Mouse (Mus musculus): ENCODE measurements at regions not wholly inside any gene's neighbourhood (a gene's known extent, or its start where the extent isn't known, plus 50 kb on each side); places are given as distances from the start of the nearest gene placed in this dataset.

- no peak overlapping the region for H3K9ac ChIP-seq (ENCODE audit: low read depth, poor library complexity, severe bottlenecking)
- TF ChIP-seq CTCF (IDR thresholded peaks at IDR 0.05; ENCODE audit: low read depth, low read length) (no peak), POLR2A (IDR thresholded peaks at IDR 0.05; ENCODE audit: insufficient read depth, low read length) (no peak), EP300 (IDR thresholded peaks at IDR 0.05; ENCODE audit: insufficient read depth, low read depth, low read length) (no peak)
- peaks cover 14% of the 10 kb centered on the region for H3K9me3 ChIP-seq (replicated peaks; ENCODE audit: control insufficient read depth, insufficient read depth, low read length, poor library complexity, severe bottlenecking)
- H3K27me3 ChIP-seq (ENCODE audit: control insufficient read depth, insufficient read depth, low read length, poor library complexity, severe bottlenecking), result no peaks in the 10 kb centered on the region
- no peaks in the 10 kb centered on the region for H3K36me3 ChIP-seq (ENCODE audit: control insufficient read depth, insufficient read depth, low read length, poor library complexity, severe bottlenecking)
- no peaks in the 10 kb centered on the region for H3K4me1 ChIP-seq (ENCODE audit: control insufficient read depth, insufficient read depth, low read length)
- H3K4me3 ChIP-seq (ENCODE audit: low read depth, low read length), result no peak overlapping the region
- H3K27ac ChIP-seq (ENCODE audit: insufficient read depth, low read length), result no peak overlapping the region
These were observed 137.9 kb upstream of the Tenm3 start for GRCm38 (mm10) chr8:48981667-48982066.

- Histone ChIP-seq H3K27me3 (ENCODE audit: control insufficient read depth, insufficient read depth, low read length, poor library complexity, severe bottlenecking) (peaks cover 2% of the 10 kb centered on the region), H3K9me3 (replicated peaks; ENCODE audit: control insufficient read depth, insufficient read depth, low read length, poor library complexity, severe bottlenecking) (peaks cover 14% of the 10 kb centered on the region), H3K27ac (ENCODE audit: insufficient read depth, low read length) (no peak overlapping the region), H3K4me1 (ENCODE audit: control insufficient read depth, insufficient read depth, low read length) (no peaks in the 10 kb centered on the region), H3K36me3 (ENCODE audit: control insufficient read depth, insufficient read depth, low read length, poor library complexity, severe bottlenecking) (no peaks in the 10 kb centered on the region), H3K4me3 (ENCODE audit: low read depth, low read length) (no peak overlapping the region), H3K9ac (ENCODE audit: low read depth, poor library complexity, severe bottlenecking) (no peak overlapping the region)
- TF ChIP-seq CTCF (IDR thresholded peaks at IDR 0.05; ENCODE audit: low read depth, low read length), result no peak
- no peak for TF ChIP-seq EP300 (IDR thresholded peaks at IDR 0.05; ENCODE audit: insufficient read depth, low read depth, low read length)
- TF ChIP-seq POLR2A (IDR thresholded peaks at IDR 0.05; ENCODE audit: insufficient read depth, low read length), result no peak
These were observed 137.0 kb upstream of the Tenm3 start for GRCm38 (mm10) chr8:48980755-48981154.

- H3K4me3 ChIP-seq (ENCODE audit: low read depth, low read length), result no peak overlapping the region
- no peak overlapping the region for H3K27ac ChIP-seq (ENCODE audit: insufficient read depth, low read length)
- H3K36me3 ChIP-seq (ENCODE audit: control insufficient read depth, insufficient read depth, low read length, poor library complexity, severe bottlenecking), result no peaks in the 10 kb centered on the region
- no peaks in the 10 kb centered on the region for H3K4me1 ChIP-seq (ENCODE audit: control insufficient read depth, insufficient read depth, low read length)
- H3K9ac ChIP-seq (ENCODE audit: low read depth, poor library complexity, severe bottlenecking), result no peak overlapping the region
- H3K27me3 ChIP-seq (ENCODE audit: control insufficient read depth, insufficient read depth, low read length, poor library complexity, severe bottlenecking), result no peaks in the 10 kb centered on the region
- H3K9me3 ChIP-seq (replicated peaks; ENCODE audit: control insufficient read depth, insufficient read depth, low read length, poor library complexity, severe bottlenecking), result no peaks in the 10 kb centered on the region
- no peak for TF ChIP-seq CTCF (IDR thresholded peaks at IDR 0.05; ENCODE audit: low read depth, low read length)
- no peak for TF ChIP-seq POLR2A (IDR thresholded peaks at IDR 0.05; ENCODE audit: insufficient read depth, low read length)
- TF ChIP-seq EP300 (IDR thresholded peaks at IDR 0.05; ENCODE audit: insufficient read depth, low read depth, low read length), result no peak
These were observed 126.9 kb upstream of the Tenm3 start for GRCm38 (mm10) chr8:48970655-48971054.

GRCm38 (mm10) chr8:48964929-48965328 lies 121.2 kb upstream of the Tenm3 start:
- H3K9me3 ChIP-seq (replicated peaks; ENCODE audit: control insufficient read depth, insufficient read depth, low read length, poor library complexity, severe bottlenecking), result no peaks in the 10 kb centered on the region
- no peak overlapping the region for H3K4me3 ChIP-seq (ENCODE audit: low read depth, low read length)
- H3K4me1 ChIP-seq (ENCODE audit: control insufficient read depth, insufficient read depth, low read length), result no peaks in the 10 kb centered on the region
- no peak overlapping the region for H3K27ac ChIP-seq (ENCODE audit: insufficient read depth, low read length)
- no peak for TF ChIP-seq POLR2A (IDR thresholded peaks at IDR 0.05; ENCODE audit: insufficient read depth, low read length)
- no peak for TF ChIP-seq EP300 (IDR thresholded peaks at IDR 0.05; ENCODE audit: insufficient read depth, low read depth, low read length)
- TF ChIP-seq CTCF (IDR thresholded peaks at IDR 0.05; ENCODE audit: low read depth, low read length), result no peak
- no peak overlapping the region for H3K9ac ChIP-seq (ENCODE audit: low read depth, poor library complexity, severe bottlenecking)
- no peaks in the 10 kb centered on the region for H3K36me3 ChIP-seq (ENCODE audit: control insufficient read depth, insufficient read depth, low read length, poor library complexity, severe bottlenecking)
- no peaks in the 10 kb centered on the region; the same call in 1 of the 2 replicates for H3K27me3 ChIP-seq (ENCODE audit: control insufficient read depth, insufficient read depth, low read length, poor library complexity, severe bottlenecking)

- Histone ChIP-seq H3K9me3 (replicated peaks; ENCODE audit: control insufficient read depth, insufficient read depth, low read length, poor library complexity, severe bottlenecking) (no peaks in the 10 kb centered on the region), H3K9ac (ENCODE audit: low read depth, poor library complexity, severe bottlenecking) (no peak overlapping the region), H3K4me1 (ENCODE audit: control insufficient read depth, insufficient read depth, low read length) (no peaks in the 10 kb centered on the region), H3K27me3 (ENCODE audit: control insufficient read depth, insufficient read depth, low read length, poor library complexity, severe bottlenecking) (no peaks in the 10 kb centered on the region), H3K36me3 (ENCODE audit: control insufficient read depth, insufficient read depth, low read length, poor library complexity, severe bottlenecking) (no peaks in the 10 kb centered on the region), H3K27ac (ENCODE audit: insufficient read depth, low read length) (no peak overlapping the region), H3K4me3 (ENCODE audit: low read depth, low read length) (no peak overlapping the region)
- TF ChIP-seq EP300 (IDR thresholded peaks at IDR 0.05; ENCODE audit: insufficient read depth, low read depth, low read length) (no peak), POLR2A (IDR thresholded peaks at IDR 0.05; ENCODE audit: insufficient read depth, low read length) (no peak), CTCF (IDR thresholded peaks at IDR 0.05; ENCODE audit: low read depth, low read length) (no peak)
These were observed 113.9 kb upstream of the Tenm3 start for GRCm38 (mm10) chr8:48957614-48958013.

GRCm38 (mm10) chr8:48951412-48951811 lies 107.7 kb upstream of the Tenm3 start:
- H3K27ac ChIP-seq (ENCODE audit: insufficient read depth, low read length), result no peak overlapping the region
- H3K4me1 ChIP-seq (ENCODE audit: control insufficient read depth, insufficient read depth, low read length), result no peaks in the 10 kb centered on the region
- H3K9ac ChIP-seq (ENCODE audit: low read depth, poor library complexity, severe bottlenecking), result no peak overlapping the region
- H3K27me3 ChIP-seq (ENCODE audit: control insufficient read depth, insufficient read depth, low read length, poor library complexity, severe bottlenecking), result no peaks in the 10 kb centered on the region
- no peaks in the 10 kb centered on the region for H3K36me3 ChIP-seq (ENCODE audit: control insufficient read depth, insufficient read depth, low read length, poor library complexity, severe bottlenecking)
- no peaks in the 10 kb centered on the region for H3K9me3 ChIP-seq (replicated peaks; ENCODE audit: control insufficient read depth, insufficient read depth, low read length, poor library complexity, severe bottlenecking)
- TF ChIP-seq POLR2A (IDR thresholded peaks at IDR 0.05; ENCODE audit: insufficient read depth, low read length) (no peak), CTCF (IDR thresholded peaks at IDR 0.05; ENCODE audit: low read depth, low read length) (no peak), EP300 (IDR thresholded peaks at IDR 0.05; ENCODE audit: insufficient read depth, low read depth, low read length) (no peak)
- no peak overlapping the region for H3K4me3 ChIP-seq (ENCODE audit: low read depth, low read length)
